Mouse (Mus musculus) adipose tissue, adult 10 weeks (tissue): ENCODE measurements around the gene Dmrtc1a. TPM values are rescaled to one million over a fixed set of nuclear protein-coding genes. Genes with fewer than 3 reads are reported as not detected.

Experiments used
- polyA plus RNA-seq: library from polyadenylated mRNA; stranded (reverse); fragments of 350-450 nt; fragmentation: Illumina TruSeq; extraction: RNeasy Lipid Tissue Mini Kit (QIAGEN cat#74804); gene quantifications from one replicate; pipeline ENCODE4 v1.2.3, GENCODE M21; 2014; ENCODE audit warnings: low read depth, low replicate concordance

The Dmrtc1a gene
- 27.1 TPM for polyA plus RNA-seq

DNA sequence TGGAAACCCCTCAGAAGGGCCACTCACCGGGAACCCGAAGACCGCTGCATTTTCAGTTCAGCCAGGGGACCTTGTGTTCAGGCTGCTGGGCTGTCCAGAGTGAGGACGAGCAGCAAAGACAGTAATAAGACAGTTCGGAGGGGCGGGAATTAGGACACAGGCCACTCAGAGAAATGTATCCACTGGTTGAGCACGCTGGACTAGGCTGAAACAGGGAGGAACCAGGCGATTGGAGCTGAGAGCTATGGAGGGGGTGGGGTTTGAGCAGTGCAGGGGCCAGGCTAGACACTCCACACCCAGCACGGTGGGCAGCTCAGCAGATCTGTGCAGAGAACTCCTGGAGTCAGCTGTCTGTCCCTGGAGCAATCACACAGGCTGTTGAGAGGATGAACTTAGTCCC, at the start of gene Dmrtc1a, which contains the start of gene 1700011M02Rik:
Gene Dmrtc1a, minus strand, starts transcription at position 101 of the 400 bp plus-strand sequence.
Gene 1700011M02Rik, plus strand, starts transcription at position 319 of the 400 bp plus-strand sequence.

GRCm38 (mm10) chrX:102928072-102928471, 19.6 kb upstream of the Dmrtc1a start, which contains the start of gene 1700018G05Rik:
TSS of gene 1700018G05Rik (plus strand) at chrX:102928372.

GRCm38 (mm10) chrX:102867871-102868270, 40.6 kb downstream of the Dmrtc1a start, which contains the start of gene 1700031F05Rik:
TSS of gene 1700031F05Rik (minus strand) at chrX:102867971.

DNA sequence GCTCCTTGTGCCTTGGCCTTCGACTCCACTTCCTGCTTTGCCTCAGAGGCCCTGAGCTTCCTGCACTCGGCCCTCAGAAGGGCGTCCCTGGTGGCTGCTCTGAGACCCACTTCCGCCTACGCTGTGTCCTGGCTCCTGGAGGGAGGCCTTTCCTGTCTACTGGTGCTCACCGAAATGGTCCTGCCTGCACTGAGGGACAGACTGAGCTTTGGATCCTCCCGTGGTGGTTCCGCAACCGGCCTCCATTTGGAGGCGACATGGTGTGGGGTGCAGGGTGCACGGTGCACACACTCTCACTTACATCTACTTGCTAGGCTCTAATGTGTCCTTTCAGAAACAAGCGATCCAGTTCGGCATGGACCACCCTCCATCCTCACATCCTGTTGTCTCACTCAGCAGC, 54.0 kb downstream of the Dmrtc1a start, which contains the start of gene Dmrtc1c2:
Gene Dmrtc1c2, minus strand, starts transcription at position 101 of the 400 bp plus-strand sequence.

Other genes with a start within 250 kb of the Dmrtc1a start
- not detected for gene Gm3880, start 221.7 kb downstream of the Dmrtc1a start, polyA plus RNA-seq
- gene Gm9112, start 201.1 kb downstream of the Dmrtc1a start, polyA plus RNA-seq, result 1.5 TPM
- gene Dmrtc1b, start 200.8 kb downstream of the Dmrtc1a start, polyA plus RNA-seq, result 0.52 TPM
- gene Dmrtc1c1, start 105.7 kb downstream of the Dmrtc1a start, polyA plus RNA-seq, result not detected
- gene Dmrtc1c2, start 54.1 kb downstream of the Dmrtc1a start, polyA plus RNA-seq, result not detected
- not detected for gene 1700031F05Rik, start 40.7 kb downstream of the Dmrtc1a start, polyA plus RNA-seq
- not detected for gene 1700011M02Rik, start 218 bp upstream of the Dmrtc1a start, polyA plus RNA-seq
- 16.2 TPM for gene 1700018G05Rik, start 19.7 kb upstream of the Dmrtc1a start, polyA plus RNA-seq